Mouse (Mus musculus) spleen, adult 2 months (tissue): ENCODE measurements at regions not wholly inside any gene's neighbourhood (a gene's known extent, or its start where the extent isn't known, plus 50 kb on each side); places are given as distances from the start of the nearest gene placed in this dataset.

Experiments used
- DNase-seq, 2 experiments: peaks; one replicate each; pipeline versions ENCODE4 v3.0.0 to v3.0.0-alpha.2; 2012 to 2021; ENCODE audit warnings: low spot score in 2 of 2, low read depth in 1 of 2
- H3K27ac ChIP-seq: fragments of 200-500 bp; 2 replicates; pipeline ENCODE4 v1.5.1; 2012; ENCODE audit warnings: low read length, inconsistent platforms; ENCODE audit not compliant: insufficient read depth
- H3K27me3 ChIP-seq: fragments of 200-500 bp; 2 replicates; pipeline ENCODE4 v1.6.1; 2012; ENCODE audit warnings: mild to moderate bottlenecking, moderate library complexity, low read length, inconsistent platforms; ENCODE audit not compliant: control insufficient read depth, insufficient read depth
- H3K36me3 ChIP-seq: fragments of 200-500 bp; 2 replicates; pipeline ENCODE4 v1.6.1; 2012; ENCODE audit warnings: mild to moderate bottlenecking, low read length, inconsistent platforms; ENCODE audit not compliant: control insufficient read depth, insufficient read depth
- H3K4me1 ChIP-seq: fragments of 200-500 bp; 2 replicates; pipeline ENCODE4 v1.6.1; 2011; ENCODE audit warnings: inconsistent platforms; ENCODE audit not compliant: control insufficient read depth, insufficient read depth, insufficient read length
- H3K4me3 ChIP-seq: fragments of 200-500 bp; 2 replicates; pipeline ENCODE4 v1.5.1; 2011; ENCODE audit warnings: mild to moderate bottlenecking, inconsistent platforms; ENCODE audit not compliant: insufficient read depth, insufficient read length; ENCODE audit errors: extremely low read depth
- CTCF ChIP-seq: fragments of 200-500 bp; IDR thresholded peaks from 2 replicates; pipeline ENCODE4 v1.5.1; 2011; ENCODE audit warnings: mild to moderate bottlenecking, inconsistent platforms; ENCODE audit not compliant: insufficient read depth, insufficient read length, insufficient replicate concordance; ENCODE audit errors: extremely low read depth
- POLR2A ChIP-seq: fragments of 200-500 bp; IDR thresholded peaks from 2 replicates; pipeline ENCODE4 v1.6.1; 2011; ENCODE audit warnings: low read depth, low read length, inconsistent platforms
- WGBS: fragments of 180-500 bp; shearing (Covaris S2); methylation state at CpG from one replicate; pipeline ENCODE4 v1.1.7; 2018; 5-methylcytosine and 5-hydroxymethylcytosine counted together

- Histone ChIP-seq H3K27me3 (0 out of 2 replicates have a peak, but pooled peaks cover 2% of the 10 kb centered on the region), H3K4me3 (no peak overlapping the region), H3K4me1 (no peaks in the 10 kb centered on the region), H3K36me3 (no peaks in the 10 kb centered on the region), H3K27ac (no peak overlapping the region)
- WGBS = 80% methylated on average over 20 of the region's 20 CpGs
- TF ChIP-seq CTCF = no peak
- TF ChIP-seq POLR2A = no peak
- DNase-seq = no peak
Measured at GRCm38 (mm10) chr2:172627353-172628306, 78.2 kb downstream of the Tfap2c start.

- Histone ChIP-seq H3K4me1 (no peaks in the 10 kb centered on the region), H3K27ac (no peak overlapping the region), H3K4me3 (no peak overlapping the region), H3K27me3 (no peaks in the 10 kb centered on the region), H3K36me3 (no peaks in the 10 kb centered on the region)
- DNase-seq = no peak
- TF ChIP-seq CTCF = no peak
- no peak for TF ChIP-seq POLR2A
- WGBS = 62% methylated on average over 3 of the region's 3 CpGs
Measured at GRCm38 (mm10) chr2:172630333-172630732, 80.9 kb downstream of the Tfap2c start.

- TF ChIP-seq CTCF (no peak), POLR2A (no peak)
- Histone ChIP-seq H3K27ac (no peak overlapping the region), H3K36me3 (no peaks in the 10 kb centered on the region), H3K4me3 (no peak overlapping the region), H3K4me1 (no peaks in the 10 kb centered on the region), H3K27me3 (no peaks in the 10 kb centered on the region)
- WGBS = 66% methylated on average over 11 of the region's 11 CpGs
- DNase-seq = no peak
Measured at GRCm38 (mm10) chr2:172642616-172643015, 93.2 kb downstream of the Tfap2c start.

- Histone ChIP-seq H3K27ac (no peak overlapping the region), H3K27me3 (no peaks in the 10 kb centered on the region), H3K4me3 (no peak overlapping the region), H3K4me1 (no peaks in the 10 kb centered on the region), H3K36me3 (no peaks in the 10 kb centered on the region)
- 19% methylated on average over 12 of the region's 12 CpGs for WGBS
- TF ChIP-seq CTCF (no peak), POLR2A (no peak)
- DNase-seq = no peak
Measured at GRCm38 (mm10) chr2:172643860-172644259, 94.5 kb downstream of the Tfap2c start.

- TF ChIP-seq POLR2A = no peak
- no peak for TF ChIP-seq CTCF
- no peak overlapping the region for H3K4me3 ChIP-seq
- WGBS = 23% methylated on average over 6 of the region's 6 CpGs
- H3K27ac ChIP-seq = no peak overlapping the region
- no peaks in the 10 kb centered on the region for H3K4me1 ChIP-seq
- H3K27me3 ChIP-seq = no peaks in the 10 kb centered on the region
- no peak for DNase-seq
- no peaks in the 10 kb centered on the region for H3K36me3 ChIP-seq
Measured at GRCm38 (mm10) chr2:172644451-172644850, 95.1 kb downstream of the Tfap2c start.

GRCm38 (mm10) chr2:172648072-172648471 lies 98.7 kb downstream of the Tfap2c start:
- no peak overlapping the region for H3K4me3 ChIP-seq
- 6% methylated on average over 11 of the region's 11 CpGs for WGBS

DNA sequence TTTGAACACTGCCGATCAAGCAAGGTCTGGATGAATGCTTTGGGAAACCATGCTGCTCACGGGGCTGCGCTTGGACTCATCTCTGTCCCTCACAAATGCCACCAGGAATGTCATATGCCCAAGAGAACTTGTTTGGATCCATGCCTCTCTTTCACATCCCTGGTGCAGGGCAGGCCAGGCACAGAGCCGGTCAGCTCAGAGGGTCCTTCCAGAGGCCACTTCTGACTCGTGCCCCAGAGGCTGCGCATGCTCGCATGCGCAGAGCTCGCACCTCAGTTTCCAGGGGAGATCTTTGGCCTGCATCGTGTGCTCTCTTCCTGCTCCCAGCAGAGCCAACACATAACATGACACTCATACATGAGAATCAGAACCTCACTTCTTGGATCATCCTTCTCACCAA lies 111.1 kb downstream of the Tfap2c start:
- no peak for DNase-seq
- Histone ChIP-seq H3K27me3 (no peaks in the 10 kb centered on the region), H3K4me1 (no peaks in the 10 kb centered on the region), H3K36me3 (no peaks in the 10 kb centered on the region), H3K27ac (no peak overlapping the region), H3K4me3 (no peak overlapping the region)
- TF ChIP-seq CTCF = no peak
- TF ChIP-seq POLR2A = no peak
- 82% methylated on average over 10 of the region's 10 CpGs for WGBS

More at GRCm38 (mm10) chr2:172648072-172648471, 98.7 kb downstream of the Tfap2c start:
- no peak for DNase-seq
- Histone ChIP-seq H3K27me3 (no peaks in the 10 kb centered on the region), H3K36me3 (no peaks in the 10 kb centered on the region), H3K27ac (no peak overlapping the region), H3K4me1 (no peaks in the 10 kb centered on the region)
- TF ChIP-seq POLR2A (no peak), CTCF (no peak)
